Mouse (Mus musculus): ENCODE data around the gene Mgat5. TPM values are rescaled to one million over a fixed set of nuclear protein-coding genes. Genes with fewer than 3 reads are reported as not detected.

The Mgat5 gene
- polyA plus RNA-seq, 1 experiment from 2014 or later, result 13.8 TPM

GRCm38 (mm10) chr1:127437091-127437490 is 232.3 kb downstream of the Mgat5 start:
- no peaks in the 10 kb centered on the region for H3K27me3 ChIP-seq

GRCm38 (mm10) chr1:127439452-127439891 is 234.7 kb downstream of the Mgat5 start:
- Histone ChIP-seq H3K4me3 (replicated peaks) (no peak overlapping the region), H3K9me3 (no peaks in the 10 kb centered on the region), H3K36me3 (no peaks in the 10 kb centered on the region), H3K9ac (replicated peaks) (no peak overlapping the region), H3K27me3 (no peaks in the 10 kb centered on the region), H3K27ac (no peak overlapping the region), H3K4me2 (replicated peaks) (no peak overlapping the region), H3K4me1 (replicated peaks) (peaks cover 28% of the 10 kb centered on the region)
- no peak for ATAC-seq
- 77% methylated on average over 9 of the region's 9 CpGs for whole genome bisulfite sequencing

More at GRCm38 (mm10) chr1:127437091-127437490, 232.3 kb downstream of the Mgat5 start:
- H3K4me3 ChIP-seq (replicated peaks), result no peak overlapping the region
- H3K9ac ChIP-seq (replicated peaks), result no peak overlapping the region
- no peaks in the 10 kb centered on the region for H3K9me3 ChIP-seq
- no peak for ATAC-seq
- no peaks in the 10 kb centered on the region for H3K36me3 ChIP-seq
- WGBS, result 85% methylated on average over 6 of the region's 6 CpGs
- H3K27ac ChIP-seq, result no peak overlapping the region
- peaks cover 12% of the 10 kb centered on the region; the same call in 1 of the 2 replicates for H3K4me1 ChIP-seq (replicated peaks)
- no peak overlapping the region for H3K4me2 ChIP-seq (replicated peaks)

- Histone ChIP-seq H3K27ac (no peak overlapping the region), H3K9ac (replicated peaks) (no peak overlapping the region), H3K4me1 (replicated peaks) (peaks cover 36% of the 10 kb centered on the region), H3K4me3 (replicated peaks) (no peak overlapping the region), H3K27me3 (no peaks in the 10 kb centered on the region), H3K9me3 (no peaks in the 10 kb centered on the region), H3K36me3 (no peaks in the 10 kb centered on the region), H3K4me2 (replicated peaks) (no peak overlapping the region)
- WGBS, result 77% methylated on average over 1 of the region's 1 CpGs
- ATAC-seq, result no peak
Observed at GRCm38 (mm10) chr1:127441007-127441406, 236.2 kb downstream of the Mgat5 start.

- WGBS, result 78% methylated on average over 3 of the region's 3 CpGs
- Histone ChIP-seq H3K9me3 (no peaks in the 10 kb centered on the region), H3K4me3 (replicated peaks) (no peak overlapping the region), H3K27me3 (no peaks in the 10 kb centered on the region), H3K9ac (replicated peaks) (no peak overlapping the region), H3K4me1 (replicated peaks) (peaks cover 36% of the 10 kb centered on the region), H3K27ac (no peak overlapping the region), H3K36me3 (peaks cover 2% of the 10 kb centered on the region), H3K4me2 (replicated peaks) (no peak overlapping the region)
- ATAC-seq, result no peak
Observed at GRCm38 (mm10) chr1:127441736-127442135, 236.9 kb downstream of the Mgat5 start.

- Histone ChIP-seq H3K4me2 (replicated peaks) (no peak overlapping the region), H3K27ac (peak overlapping the region; percentile 30; the same call in 1 of the 2 replicates), H3K4me1 (replicated peaks) (peaks cover 36% of the 10 kb centered on the region), H3K27me3 (no peaks in the 10 kb centered on the region), H3K9me3 (no peaks in the 10 kb centered on the region), H3K4me3 (replicated peaks) (no peak overlapping the region), H3K9ac (replicated peaks) (no peak overlapping the region), H3K36me3 (peaks cover 14% of the 10 kb centered on the region)
- 23% methylated on average over 14 of the region's 14 CpGs for WGBS
- ATAC-seq, result peak; percentile 63
Observed at GRCm38 (mm10) chr1:127442880-127443877, 238.4 kb downstream of the Mgat5 start.

- H3K27me3 ChIP-seq, result no peaks in the 10 kb centered on the region
- H3K9ac ChIP-seq (replicated peaks), result no peak overlapping the region
- no peak overlapping the region for H3K27ac ChIP-seq
- ATAC-seq, result no peak
- peaks cover 36% of the 10 kb centered on the region for H3K4me1 ChIP-seq (replicated peaks)
- H3K4me2 ChIP-seq (replicated peaks), result no peak overlapping the region
- no peaks in the 10 kb centered on the region for H3K9me3 ChIP-seq
- no peak overlapping the region for H3K4me3 ChIP-seq (replicated peaks)
- 34% methylated on average over 5 of the region's 5 CpGs for WGBS
- peaks cover 28% of the 10 kb centered on the region for H3K36me3 ChIP-seq
Observed at GRCm38 (mm10) chr1:127444836-127445485, 240.1 kb downstream of the Mgat5 start.

GRCm38 (mm10) chr1:127453397-127453796 is 248.6 kb downstream of the Mgat5 start:
- H3K9ac ChIP-seq (replicated peaks), result no peak overlapping the region
- no peak overlapping the region for H3K4me2 ChIP-seq (replicated peaks)
- no peak for ATAC-seq
- no peaks in the 10 kb centered on the region for H3K9me3 ChIP-seq
- no peak overlapping the region for H3K27ac ChIP-seq
- H3K36me3 ChIP-seq, result peaks cover 21% of the 10 kb centered on the region
- peaks cover 22% of the 10 kb centered on the region for H3K4me1 ChIP-seq (replicated peaks)
- H3K27me3 ChIP-seq, result no peaks in the 10 kb centered on the region
- 96% methylated on average over 6 of the region's 6 CpGs for WGBS
- H3K4me3 ChIP-seq (replicated peaks), result no peak overlapping the region

- Histone ChIP-seq H3K36me3 (no peaks in the 10 kb centered on the region; the same call in 1 of the 2 replicates), H3K27me3 (no peaks in the 10 kb centered on the region), H3K4me2 (replicated peaks) (no peak overlapping the region), H3K27ac (peak overlapping the region; percentile 74), H3K4me3 (replicated peaks) (no peak overlapping the region), H3K9me3 (no peaks in the 10 kb centered on the region), H3K4me1 (replicated peaks) (peaks cover 31% of the 10 kb centered on the region), H3K9ac (replicated peaks) (peak overlapping the region; percentile 57; the same call in 1 of the 2 replicates)
- ATAC-seq, result peak; percentile 95
- WGBS, result 17% methylated on average over 6 of the region's 6 CpGs
Observed at GRCm38 (mm10) chr1:127459015-127459451, 254.2 kb downstream of the Mgat5 start.

- Histone ChIP-seq H3K9me3 (no peaks in the 10 kb centered on the region), H3K4me2 (replicated peaks) (no peak overlapping the region), H3K4me1 (replicated peaks) (peaks cover 31% of the 10 kb centered on the region), H3K4me3 (replicated peaks) (no peak overlapping the region), H3K27me3 (no peaks in the 10 kb centered on the region), H3K27ac (no peak overlapping the region), H3K9ac (replicated peaks) (no peak overlapping the region), H3K36me3 (no peaks in the 10 kb centered on the region; the same call in 1 of the 2 replicates)
- ATAC-seq, result no peak
- 82% methylated on average over 7 of the region's 7 CpGs for WGBS
Observed at GRCm38 (mm10) chr1:127459576-127459975, 254.8 kb downstream of the Mgat5 start.

GRCm38 (mm10) chr1:127461017-127461416 is 256.2 kb downstream of the Mgat5 start:
- Histone ChIP-seq H3K36me3 (no peaks in the 10 kb centered on the region; the same call in 1 of the 2 replicates), H3K27me3 (no peaks in the 10 kb centered on the region), H3K9me3 (no peaks in the 10 kb centered on the region), H3K27ac (no peak overlapping the region), H3K4me3 (replicated peaks) (no peak overlapping the region), H3K4me1 (replicated peaks) (peaks cover 31% of the 10 kb centered on the region), H3K9ac (replicated peaks) (no peak overlapping the region), H3K4me2 (replicated peaks) (no peak overlapping the region)
- WGBS, result 76% methylated on average over 9 of the region's 9 CpGs
- ATAC-seq, result no peak

GRCm38 (mm10) chr1:127464041-127464440 is 259.2 kb downstream of the Mgat5 start:
- Histone ChIP-seq H3K36me3 (no peaks in the 10 kb centered on the region; the same call in 1 of the 2 replicates), H3K9ac (replicated peaks) (no peak overlapping the region)

GRCm38 (mm10) chr1:127465292-127465691 is 260.5 kb downstream of the Mgat5 start:
- H3K27me3 ChIP-seq, result no peaks in the 10 kb centered on the region
- H3K27ac ChIP-seq, result no peak overlapping the region
- WGBS, result 74% methylated on average over 6 of the region's 6 CpGs
- ATAC-seq, result no peak
- no peak overlapping the region for H3K4me2 ChIP-seq (replicated peaks)
- no peaks in the 10 kb centered on the region; the same call in 1 of the 2 replicates for H3K36me3 ChIP-seq
- no peak overlapping the region for H3K9ac ChIP-seq (replicated peaks)
- no peak overlapping the region for H3K4me3 ChIP-seq (replicated peaks)
- 0 out of 2 replicates have a peak, but pooled peaks cover 3% of the 10 kb centered on the region for H3K4me1 ChIP-seq (replicated peaks)
- no peaks in the 10 kb centered on the region for H3K9me3 ChIP-seq

More at GRCm38 (mm10) chr1:127464041-127464440, 259.2 kb downstream of the Mgat5 start:
- Histone ChIP-seq H3K4me1 (replicated peaks) (0 out of 2 replicates have a peak, but pooled peaks cover 6% of the 10 kb centered on the region), H3K4me2 (replicated peaks) (no peak overlapping the region), H3K27ac (no peak overlapping the region), H3K4me3 (replicated peaks) (no peak overlapping the region), H3K9me3 (no peaks in the 10 kb centered on the region), H3K27me3 (no peaks in the 10 kb centered on the region)
- 80% methylated on average over 6 of the region's 6 CpGs for whole genome bisulfite sequencing
- ATAC-seq, result no peak

Measured in midbrain, embryonic 13.5 days (tissue).